In genomic region chr7:36476434-36476833, GRCm38 (mm10) we compare ENCODE assay signal across 18 mouse cellular contexts.
DNase-seq lines count a peak whose midpoint lies in the region; ATAC-seq and TF ChIP-seq lines count a peak whose summit lies in the region.
"Had no signal": no experiment of that assay in that cellular context is flagged by ENCODE, and none has a peak within 500 bp of the region (broad histone marks: within the 10 kb centered on the region; RNA-seq: fewer than 3 reads in every experiment).

No protein-coding gene starts in this region.

- H3K36me3 ChIP-seq in forebrain, embryonic 14.5 days (ENCODE audit: control insufficient read depth, insufficient read depth, low read length), result no peaks in the 10 kb centered on the region
- H3K36me3 ChIP-seq: embryonic facial prominence, embryonic 12.5 days; neural tube, embryonic 12.5 days had no signal

- H3K27me3 ChIP-seq in forebrain, embryonic 14.5 days (replicated peaks; ENCODE audit: control insufficient read depth, insufficient read depth, low read length), result no peaks in the 10 kb centered on the region
- H3K27me3 ChIP-seq: embryonic facial prominence, embryonic 12.5 days; neural tube, embryonic 12.5 days had no signal

- 31% methylated on average over 4 of the region's 4 CpGs for WGBS in forebrain, embryonic 14.5 days

- peak; percentile 58 for ATAC-seq in forebrain, embryonic 14.5 days
- ATAC-seq: intestine, embryonic 16.5 days had no signal

- no peak for TF ChIP-seq CTCF in left cerebral cortex, adult 2 months (IDR thresholded peaks at IDR 0.05)

- no peaks in the 10 kb centered on the region for H3K9me3 ChIP-seq in forebrain, embryonic 14.5 days (replicated peaks; ENCODE audit: control insufficient read depth, low read length)
- H3K9me3 ChIP-seq: embryonic facial prominence, embryonic 12.5 days; neural tube, embryonic 12.5 days had no signal

- intact Hi-C loops in left cerebral cortex, adult 2 months (cut with DNase I), result no loop called here

- H3K9ac ChIP-seq in forebrain, embryonic 14.5 days (ENCODE audit: low read length), result 0 out of 2 replicates have a peak overlapping the region, but pooled peaks have one; percentile 10
- H3K9ac ChIP-seq: embryonic facial prominence, embryonic 12.5 days; neural tube, embryonic 12.5 days had no signal

- no peak overlapping the region for H3K27ac ChIP-seq in left cerebral cortex, adult 2 months
- H3K27ac ChIP-seq in forebrain, embryonic 14.5 days (ENCODE audit: low read depth, low read length), result 0 out of 2 replicates have a peak overlapping the region, but pooled peaks have one; percentile 35
- H3K27ac ChIP-seq: embryonic facial prominence, embryonic 12.5 days; heart, adult 2 months; neural tube, embryonic 12.5 days had no signal

- no peak for DNase-seq in left cerebral cortex, adult 2 months (ENCODE audit: extremely low spot score in 1 of 2, low spot score in 2 of 2)
- DNase-seq in left cerebral cortex, adult 8-10 months (ENCODE audit: low spot score in 2 of 2), result no peak
- peak; percentile 33 to 39 for DNase-seq in right cerebral cortex, postnatal 10 days (ENCODE audit: low spot score in 2 of 2)
- DNase-seq in right cerebral cortex, postnatal 36 days (ENCODE audit: low spot score in 2 of 2), result no peak
- peak; percentile 75 for DNase-seq in forebrain, embryonic 14.5 days (ENCODE audit: low spot score)
- DNase-seq in spleen, postnatal 14 days (ENCODE audit: low spot score in 2 of 2), result no peak
- DNase-seq in heart, adult 11 months, result no peak
- DNase-seq: adrenal gland, adult 2 months; cerebellum, adult 9-11 months; gastrocnemius, postnatal 14 days; heart, adult 2 months; heart, postnatal 4 days; liver; lung, postnatal 10 days had no signal

- H3K4me3 ChIP-seq in left cerebral cortex, adult 2 months, result peak overlapping the region; percentile 21
- H3K4me3 ChIP-seq in forebrain, embryonic 14.5 days (ENCODE audit: low read depth, low read length), result peak overlapping the region; percentile 15
- H3K4me3 ChIP-seq: embryonic facial prominence, embryonic 12.5 days; erythroblast, embryonic 14.5 days; heart, adult 2 months; neural tube, embryonic 12.5 days had no signal

- peak overlapping the region; percentile 48 for H3K4me2 ChIP-seq in forebrain, embryonic 14.5 days (ENCODE audit: low read length)
- H3K4me2 ChIP-seq: embryonic facial prominence, embryonic 12.5 days; neural tube, embryonic 12.5 days had no signal

- peaks cover 13% of the 10 kb centered on the region for H3K4me1 ChIP-seq in forebrain, embryonic 14.5 days (ENCODE audit: control insufficient read depth, insufficient read depth, low read length)
- H3K4me1 ChIP-seq: embryonic facial prominence, embryonic 12.5 days had no signal

Comparison
In these comparisons a context has a peak if more than half of its experiments do, and no peak if none do; other contexts are left out.
1. DNase-seq: peak in right cerebral cortex, postnatal 10 days (2 of 2) and forebrain, embryonic 14.5 days (single experiment); none in left cerebral cortex, adult 2 months (0 of 2), left cerebral cortex, adult 8-10 months (0 of 2), right cerebral cortex, postnatal 36 days (0 of 2), spleen, postnatal 14 days (0 of 2) and heart, adult 11 months (single experiment).